16 mouse cellular contexts compared by ENCODE assay signal in the genomic region with DNA sequence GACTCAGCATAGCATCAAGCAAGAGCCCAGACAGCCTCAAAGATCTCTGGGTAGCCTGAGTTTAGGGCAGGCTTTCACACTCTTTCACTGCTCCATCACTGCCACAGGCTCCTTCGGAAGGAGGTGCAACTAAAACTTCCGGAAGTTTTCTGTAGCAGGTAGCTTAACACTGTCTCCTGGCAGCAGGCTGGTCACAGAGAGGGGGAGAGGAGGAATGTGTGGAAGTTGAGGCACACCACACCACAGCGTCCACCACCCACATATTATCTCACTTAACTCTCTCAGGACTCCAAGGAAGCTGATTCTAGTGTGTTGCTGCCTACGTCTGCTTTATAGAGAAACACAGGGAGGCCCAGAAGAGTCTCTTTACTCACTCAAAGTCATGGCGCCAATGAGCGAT. TPM values are rescaled to one million over a fixed set of nuclear protein-coding genes. Genes with fewer than 3 reads are reported as not detected.
DNase-seq lines count a peak whose midpoint lies in the region; ATAC-seq and TF ChIP-seq lines count a peak whose summit lies in the region.
"Not testable (repeated sequence)": the region's sequence is repeated elsewhere in the genome, so short reads cannot be mapped to it uniquely, and the experiment has no call there.
"Had no signal": no experiment of that assay in that cellular context is flagged by ENCODE, and none has a peak within 500 bp of the region (broad histone marks: within the 10 kb centered on the region; RNA-seq: fewer than 3 reads in every experiment).

No protein-coding gene starts in this region.

- H3K9ac ChIP-seq in MEL (ENCODE audit: control insufficient read depth, low read depth, low read length, poor library complexity, severe bottlenecking); lung, postnatal 0 days (replicated peaks; ENCODE audit: low read depth); stomach, postnatal 0 days (ENCODE audit: low read length): not testable (repeated sequence)

- not testable (repeated sequence) for H3K27ac ChIP-seq in MEL (ENCODE audit: control insufficient read depth, low read depth, low read length); hindbrain, embryonic 10.5 days; lung, postnatal 0 days (ENCODE audit: low read length); stomach, postnatal 0 days (replicated peaks)

- H3K27me3 ChIP-seq in MEL (ENCODE audit: control insufficient read depth in 1 of 2, insufficient read depth in 2 of 2, low read length in 2 of 2); hindbrain, embryonic 10.5 days (ENCODE audit: insufficient read depth, poor library complexity, severe bottlenecking); lung, postnatal 0 days (replicated peaks; ENCODE audit: insufficient read depth, low read length); stomach, postnatal 0 days (ENCODE audit: control insufficient read depth, insufficient read depth, low read length): not testable (repeated sequence)

- not testable (repeated sequence) for ATAC-seq in lung, postnatal 0 days
- ATAC-seq in stomach, postnatal 0 days (ENCODE audit: low FRiP score, low TSS enrichment), result 0 out of 2 replicates have a peak, but pooled peaks have one; percentile 59

- not testable (repeated sequence) for TF ChIP-seq CTCF in MEL (IDR thresholded peaks at IDR 0.05 in 2 of 3, conservative IDR thresholded peaks at IDR 0.05 in 1 of 3; ENCODE audit: control insufficient read depth in 1 of 3, insufficient read depth in 1 of 3, low read depth in 2 of 3, low read length in 3 of 3, poor library complexity in 1 of 3, severe bottlenecking in 1 of 3); lung, postnatal 0 days (IDR thresholded peaks at IDR 0.05); stomach, postnatal 0 days (IDR thresholded peaks at IDR 0.05; ENCODE audit: low read depth)

- H3K4me2 ChIP-seq in lung, postnatal 0 days (replicated peaks; ENCODE audit: low read depth, low read length); stomach, postnatal 0 days (replicated peaks; ENCODE audit: low read depth): not testable (repeated sequence)

- not testable (repeated sequence) for TF ChIP-seq POLR2A in MEL (IDR thresholded peaks at IDR 0.05; ENCODE audit: control insufficient read depth in 1 of 2, insufficient read depth in 1 of 2, low read depth in 1 of 2, low read length in 2 of 2, poor library complexity in 1 of 2)

- H3K9me3 ChIP-seq in MEL (replicated peaks; ENCODE audit: insufficient read depth, low read length); hindbrain, embryonic 10.5 days; lung, postnatal 0 days (ENCODE audit: low read length); stomach, postnatal 0 days (ENCODE audit: control insufficient read depth, low read length): not testable (repeated sequence)

- H3K4me3 ChIP-seq in MEL (ENCODE audit: control insufficient read depth in 1 of 2, insufficient read depth in 1 of 2, low read depth in 2 of 2, low read length in 2 of 2); hindbrain, embryonic 10.5 days; lung, postnatal 0 days (ENCODE audit: low read depth, low read length); stomach, postnatal 0 days (ENCODE audit: low read depth, low read length): not testable (repeated sequence)

- H3K79me2 ChIP-seq in MEL (ENCODE audit: control insufficient read depth, insufficient read depth, low read length, poor library complexity), result not testable (repeated sequence)

- not testable (repeated sequence) for H3K36me3 ChIP-seq in MEL (ENCODE audit: control insufficient read depth in 1 of 2, insufficient read depth in 2 of 2, low read length in 2 of 2); hindbrain, embryonic 10.5 days; lung, postnatal 0 days (ENCODE audit: insufficient read depth, low read length); stomach, postnatal 0 days (ENCODE audit: control insufficient read depth, insufficient read depth, low read length)

- not testable (repeated sequence) for TF ChIP-seq EP300 in MEL (IDR thresholded peaks at IDR 0.05; ENCODE audit: low read depth in 1 of 2, low read length in 2 of 2); lung, postnatal 0 days (IDR thresholded peaks at IDR 0.05); stomach, postnatal 0 days (optimal IDR thresholded peaks at IDR 0.05)

- H3K4me1 ChIP-seq in MEL (ENCODE audit: control insufficient read depth in 1 of 2, insufficient read depth in 2 of 2, low read length in 2 of 2); hindbrain, embryonic 10.5 days (replicated peaks); lung, postnatal 0 days (ENCODE audit: insufficient read depth, low read depth, low read length); stomach, postnatal 0 days (replicated peaks; ENCODE audit: control insufficient read depth, insufficient read depth): not testable (repeated sequence)

- 85% methylated on average over 4 of the region's 6 CpGs for WGBS in hindbrain, embryonic 10.5 days
- WGBS in lung, postnatal 0 days, result 86% methylated on average over 3 of the region's 6 CpGs
- WGBS in stomach, postnatal 0 days, result 76% methylated on average over 3 of the region's 6 CpGs

- DNase-seq in 3T3-L1 (ENCODE audit: low read depth, low spot score) (peak; percentile 1), MEL (ENCODE audit: low read depth, low spot score) (peak; percentile 2), R1 (ENCODE audit: low read depth, low spot score) (peak; percentile 44)
- peak; percentile 8 for DNase-seq in brain, adult 2 months (ENCODE audit: low read depth, low spot score)
- DNase-seq in forelimb bud, embryonic 11.5 days (ENCODE audit: low read depth, low spot score), result peak; percentile 1
- peak; percentile 0 for DNase-seq in hindbrain, embryonic 10.5 days (ENCODE audit: low spot score)
- DNase-seq in lung, postnatal 0 days (ENCODE audit: low spot score), result peak; percentile 3
- DNase-seq in stomach, postnatal 0 days (ENCODE audit: low spot score), result peak; percentile 9

- TF ChIP-seq RAD21 in MEL (IDR thresholded peaks at IDR 0.05; ENCODE audit: low read depth, low read length), result not testable (repeated sequence)

RNA-seq across cellular contexts. Expression of a gene that starts 15.4 kb away (rescaled TPM):
- total RNA-seq in MEL (2012; rRNA removed), result not detected in 2 replicates
- polyA plus RNA-seq in MEL (2012; ENCODE audit: insufficient read depth in 1 of 2, insufficient read length in 2 of 2, low read depth in 1 of 2, low replicate concordance in 2 of 2, missing spikeins in 1 of 2), result not detected
- 0.06 TPM in 1 of 2 replicates, not detected in the other for polyA plus RNA-seq in hindbrain, embryonic 10.5 days (2016; fragmentation: Nextera tagmentation; extraction: Ambion mirVana)
- polyA plus RNA-seq in lung, postnatal 0 days (2015; fragmentation: Nextera tagmentation; extraction: Ambion mirVana), result not detected in 2 replicates
- not detected in 2 replicates for polyA plus RNA-seq in stomach, postnatal 0 days (2015; fragmentation: Nextera tagmentation; extraction: Ambion mirVana)
- total RNA-seq: ES-E14; granulocyte monocyte progenitor cell, adult 5-6 weeks had no signal
- polyA plus RNA-seq: C2C12; CD4-positive, CD25-positive, alpha-beta regulatory T cell, adult 4 months; embryonic facial prominence, embryonic 14.5 days; forebrain, embryonic 12.5 days; forebrain, embryonic 15.5 days; heart, embryonic 12.5 days had no signal
